Mouse (Mus musculus) frontal cortex, postnatal 14 days (tissue): ENCODE measurements around the gene Cplane1.
"Not testable (repeated sequence)": the region's sequence is repeated elsewhere in the genome, so short reads cannot be mapped to it uniquely, and the experiment has no call there.

ENCODE experiments used
- DNase-seq, 2 experiments: peaks; one replicate each; pipeline ENCODE4 v3.0.0; 2022; ENCODE audit warnings: low spot score in 2 of 2

Cplane1 gene

DNA sequence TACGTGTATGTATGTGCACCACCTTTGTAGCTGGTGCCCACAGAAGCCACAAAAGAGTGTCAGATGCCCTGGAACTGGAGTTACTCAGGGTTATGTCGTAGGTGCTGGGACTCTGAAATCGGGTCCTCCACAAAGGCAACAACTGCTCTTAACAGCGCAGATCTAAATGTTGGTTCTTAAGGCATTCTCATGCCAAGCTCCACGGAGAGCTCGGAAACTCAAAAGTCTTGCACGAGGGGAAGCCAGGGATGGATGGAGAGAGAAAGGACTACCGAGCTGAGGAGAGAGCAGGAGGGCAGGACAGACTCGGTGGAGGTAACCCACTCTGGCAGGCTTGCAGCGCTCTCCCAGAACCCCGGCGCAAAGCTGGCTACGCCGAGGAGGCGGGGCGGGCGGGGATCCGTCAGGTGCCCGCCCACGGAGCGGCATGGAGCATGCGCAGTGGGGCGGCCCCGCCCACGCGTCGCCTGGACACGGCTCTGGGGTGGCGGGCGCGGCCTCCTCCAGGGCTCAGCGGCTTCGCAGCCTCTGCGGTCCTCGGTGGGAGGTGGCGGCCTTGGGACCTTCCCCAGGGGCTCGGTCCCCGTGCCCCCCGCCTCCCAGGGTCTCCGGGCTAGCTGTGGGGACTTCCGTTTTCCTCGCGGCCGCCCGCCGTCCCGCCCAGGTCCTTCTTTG lies at the start of gene Cplane1:
Gene Cplane1, plus strand, starts transcription at position 516 of the 675 bp plus-strand sequence.
- peak; percentile 76 to 86 for DNase-seq

- DNase-seq: no peak
Measured at GRCm38 (mm10) chr15:8129281-8129680, 39.6 kb upstream of the Cplane1 start.

- no peak for DNase-seq
Measured at GRCm38 (mm10) chr15:8131268-8131667, 37.6 kb upstream of the Cplane1 start.

DNA sequence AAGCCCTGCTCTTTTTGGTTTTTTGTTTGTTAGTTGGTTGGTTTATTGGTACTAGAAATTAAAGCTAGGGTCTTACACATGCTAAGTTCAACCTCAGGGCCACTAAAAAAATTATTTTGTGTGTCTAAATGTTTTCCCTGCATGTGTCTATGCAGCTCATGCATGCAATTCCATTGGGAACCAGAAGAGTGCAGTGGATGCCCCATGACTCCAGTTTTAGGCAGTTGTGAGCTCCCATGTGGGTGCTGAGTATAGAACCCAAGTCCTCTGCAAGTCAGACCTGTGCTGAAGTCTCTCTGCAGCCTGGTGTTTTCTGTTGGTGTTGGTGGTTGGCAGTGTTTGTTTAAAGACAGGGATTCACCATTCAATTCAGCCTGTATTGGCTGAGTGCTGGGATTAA lies 37.1 kb upstream of the Cplane1 start:
- DNase-seq: no peak

DNA sequence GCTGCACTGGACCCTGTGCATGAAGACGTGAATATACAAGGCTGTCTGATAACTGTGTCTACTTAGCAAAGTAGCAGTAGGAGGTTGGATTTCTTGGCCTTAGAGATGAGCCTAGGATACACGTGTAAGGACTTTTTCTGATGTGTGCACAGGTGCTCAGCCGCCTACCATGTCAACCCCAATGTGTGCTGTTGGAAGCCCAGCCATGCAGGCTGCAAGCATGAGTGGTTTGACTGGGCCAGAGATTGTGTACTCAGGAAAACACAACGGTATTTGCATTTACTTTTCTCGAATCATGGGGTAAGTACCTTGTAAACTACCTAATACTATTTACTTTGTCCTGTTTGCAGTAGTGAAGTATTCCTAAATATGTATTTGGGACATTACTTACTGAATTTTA lies 33.3 kb upstream of the Cplane1 start:
- DNase-seq: no peak

DNA sequence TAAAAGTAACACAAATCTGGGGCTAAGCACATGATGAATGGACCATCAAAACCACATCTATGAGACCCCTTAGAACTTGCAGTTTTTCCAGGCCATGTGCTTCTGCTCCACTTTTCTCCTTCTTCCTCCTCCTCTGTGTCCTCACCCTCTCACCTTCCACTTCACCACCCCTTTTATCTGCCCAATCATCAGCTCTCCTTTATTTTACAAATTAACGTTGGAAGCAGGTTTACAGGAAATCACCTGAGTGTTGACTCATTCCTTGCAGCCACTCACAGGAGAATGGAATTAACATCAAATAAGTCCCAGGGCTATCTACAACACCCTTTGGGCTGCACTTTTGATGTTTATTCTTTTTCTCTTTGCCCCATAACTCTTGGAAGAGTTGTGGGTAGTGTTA lies 7.1 kb upstream of the Cplane1 start:
- no peak for DNase-seq

DNA sequence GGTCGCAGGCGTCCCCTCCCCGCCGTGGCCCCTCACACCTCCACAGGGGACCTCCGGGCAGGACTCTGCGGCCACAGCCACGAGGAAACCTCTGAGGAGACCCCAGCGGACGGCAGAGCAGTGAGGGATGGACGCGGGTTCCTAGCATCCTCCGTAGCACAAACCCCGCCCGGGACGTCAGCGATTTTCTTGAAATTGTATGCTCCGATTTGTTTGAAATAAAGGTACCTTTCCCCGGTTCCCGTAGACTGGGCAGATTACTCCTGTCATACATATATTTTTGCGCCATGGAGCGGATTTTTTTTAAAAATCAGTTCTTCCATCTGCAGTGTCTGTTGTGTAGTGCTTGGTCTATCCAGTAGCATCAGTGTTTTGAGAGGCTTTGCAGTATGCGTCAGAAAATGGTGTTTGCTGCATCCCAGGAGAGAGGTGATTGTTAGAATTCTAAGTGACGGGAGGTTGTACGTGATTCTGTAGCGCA lies 400 bp downstream of the Cplane1 start:
- DNase-seq: peak in 1 of 2 experiments; percentile 47

- no peak for DNase-seq
Measured at GRCm38 (mm10) chr15:8189563-8189962, 20.7 kb downstream of the Cplane1 start.

DNA sequence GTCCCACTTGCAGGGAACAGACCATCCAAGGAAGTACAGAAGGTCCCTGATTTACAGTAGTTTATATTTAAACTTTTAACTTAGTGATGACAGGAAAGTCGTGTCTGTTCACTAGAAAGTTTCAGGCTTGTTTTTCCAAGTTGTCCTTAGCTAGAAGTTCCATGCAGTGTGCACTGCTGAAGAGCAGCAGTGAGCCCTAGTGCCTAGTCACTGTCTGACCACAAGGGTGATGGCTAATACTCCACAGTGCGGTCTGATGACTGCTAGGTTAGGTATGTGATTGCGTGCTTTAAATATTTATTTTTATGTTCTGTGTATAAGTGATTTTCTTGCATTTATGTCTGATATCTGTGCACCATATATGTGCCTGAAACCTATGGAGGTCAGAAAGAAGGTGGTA lies 21.5 kb downstream of the Cplane1 start:
- no peak for DNase-seq

DNA sequence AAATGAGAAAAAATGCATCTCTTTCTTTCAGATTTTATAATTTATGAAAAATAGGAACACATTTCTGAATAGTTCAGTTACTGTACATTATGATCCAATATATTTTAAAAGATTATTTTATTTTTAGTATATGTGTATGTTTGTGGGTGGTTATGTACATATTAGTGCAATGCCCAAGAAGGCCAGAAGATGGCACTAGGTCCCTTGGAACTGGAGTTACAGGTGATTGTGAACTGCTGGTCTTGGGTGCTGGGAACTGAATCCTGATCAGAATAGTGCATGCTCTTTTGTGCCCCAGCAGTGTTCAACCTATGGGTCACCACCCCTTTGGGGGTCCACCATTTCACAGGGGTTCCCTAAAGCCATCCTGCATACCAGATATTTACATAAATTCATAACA lies 31.4 kb downstream of the Cplane1 start:
- DNase-seq: no peak

DNA sequence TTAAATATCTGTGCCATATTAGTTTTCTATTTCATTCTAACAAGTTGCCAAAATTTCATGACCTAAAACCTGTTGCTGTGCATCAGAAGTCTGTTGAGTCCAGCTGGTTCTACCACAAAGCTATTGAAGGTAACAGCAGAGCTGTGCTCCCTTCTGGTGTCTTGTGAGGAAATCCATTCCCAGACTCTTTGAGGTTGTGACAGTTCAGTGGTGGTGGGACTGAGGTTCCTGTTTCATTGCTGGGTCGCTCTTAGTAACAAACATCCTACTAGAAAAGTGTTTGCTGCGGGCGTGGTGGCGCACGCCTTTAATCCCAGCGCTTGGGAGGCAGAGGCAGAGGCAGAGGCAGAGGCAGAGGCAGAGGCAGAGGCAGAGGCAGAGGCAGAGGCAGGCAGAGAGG lies 39.5 kb downstream of the Cplane1 start:
- no peak for DNase-seq

DNA sequence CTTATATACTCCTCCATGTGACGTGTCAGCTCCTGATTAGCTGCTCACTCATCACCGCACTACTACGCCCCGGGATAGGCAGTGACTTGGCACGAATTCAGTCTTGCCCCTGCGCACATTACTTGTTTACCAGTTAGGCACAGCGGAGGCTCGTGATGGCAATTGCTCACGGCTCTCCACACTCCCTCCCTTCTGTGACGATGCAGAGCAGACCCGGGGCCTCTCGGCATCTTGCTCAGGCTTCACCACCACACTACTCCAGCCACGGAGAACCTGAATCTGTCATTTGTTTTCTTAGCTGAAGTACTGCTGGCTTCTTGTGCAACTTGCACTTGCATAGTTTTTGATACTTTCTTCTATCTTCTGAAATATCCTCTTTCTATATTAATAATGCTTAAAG lies 45.9 kb downstream of the Cplane1 start:
- no peak for DNase-seq

DNA sequence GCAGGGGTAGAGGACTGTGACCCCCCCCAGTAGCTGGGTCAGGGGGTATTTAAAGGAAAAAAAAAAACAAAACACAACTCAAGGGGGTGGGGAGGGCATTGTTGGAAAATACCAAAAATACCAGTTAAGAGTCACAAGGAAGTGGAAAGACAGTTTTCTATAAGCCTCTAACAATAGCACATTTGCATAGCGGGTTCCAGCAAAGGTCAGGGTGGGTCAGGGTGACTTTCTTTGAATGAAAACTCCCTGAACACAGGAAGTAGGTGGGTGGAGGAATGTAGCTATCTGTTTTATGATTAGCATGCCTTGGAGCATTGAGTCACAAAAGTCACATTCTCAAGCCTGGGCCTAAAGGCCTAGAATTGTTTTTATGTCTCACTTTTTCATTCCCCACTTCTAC lies 65.3 kb downstream of the Cplane1 start:
- not testable (repeated sequence) for DNase-seq

- DNase-seq: no peak
Measured at GRCm38 (mm10) chr15:8265946-8266345, 97.0 kb downstream of the Cplane1 start.

DNA sequence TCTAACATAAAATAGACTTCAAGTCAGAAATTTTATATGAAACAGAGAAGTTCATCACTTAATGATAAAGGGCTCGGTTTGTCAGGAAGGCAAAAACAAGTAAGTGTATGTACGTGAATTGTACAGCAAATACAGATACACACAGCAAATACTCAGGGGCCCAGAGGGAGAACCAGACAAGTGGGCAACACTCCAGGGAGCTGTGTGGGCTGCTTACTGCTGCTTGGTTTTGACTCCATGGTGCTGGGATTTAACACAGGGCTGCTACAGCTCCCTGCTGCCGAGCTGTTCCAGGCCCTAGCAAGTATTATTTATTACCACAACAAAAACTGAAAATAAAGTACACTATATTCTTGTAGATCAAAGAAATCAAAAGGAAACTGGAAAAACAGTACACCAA lies 98.3 kb downstream of the Cplane1 start:
- DNase-seq: no peak

GRCm38 (mm10) chr15:8268231-8268630 lies 99.3 kb downstream of the Cplane1 start:
- no peak for DNase-seq

- DNase-seq: no peak
Measured at GRCm38 (mm10) chr15:8271952-8272351, 103.0 kb downstream of the Cplane1 start.

GRCm38 (mm10) chr15:8277916-8278315 lies 109.0 kb downstream of the Cplane1 start:
- DNase-seq: not testable (repeated sequence)

- DNase-seq: no peak
Measured at GRCm38 (mm10) chr15:8279320-8279779, 110.4 kb downstream of the Cplane1 start.

- no peak for DNase-seq
Measured at GRCm38 (mm10) chr15:8279929-8280610, 111.2 kb downstream of the Cplane1 start.

DNA sequence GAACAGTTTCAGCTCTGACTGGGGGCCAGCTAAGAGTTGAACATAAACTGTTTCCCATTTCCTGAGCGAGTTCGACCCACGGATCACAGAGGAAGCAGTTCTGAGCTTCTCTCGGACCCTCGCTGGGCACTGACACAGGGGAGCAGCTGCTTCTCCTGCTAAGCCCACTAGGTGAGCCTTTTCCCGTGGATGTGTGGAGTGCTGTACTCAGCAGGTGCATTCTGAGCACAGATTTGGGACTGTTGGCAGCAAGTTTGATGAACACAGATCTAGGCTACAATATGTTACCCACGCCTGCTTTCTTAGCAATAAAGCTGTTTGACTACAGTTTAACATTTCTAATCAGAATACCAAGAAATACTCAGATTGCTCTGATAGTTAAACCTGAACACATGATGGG lies 112.8 kb downstream of the Cplane1 start:
- no peak for DNase-seq

GRCm38 (mm10) chr15:8282155-8282554 lies 113.2 kb downstream of the Cplane1 start:
- no peak for DNase-seq

DNA sequence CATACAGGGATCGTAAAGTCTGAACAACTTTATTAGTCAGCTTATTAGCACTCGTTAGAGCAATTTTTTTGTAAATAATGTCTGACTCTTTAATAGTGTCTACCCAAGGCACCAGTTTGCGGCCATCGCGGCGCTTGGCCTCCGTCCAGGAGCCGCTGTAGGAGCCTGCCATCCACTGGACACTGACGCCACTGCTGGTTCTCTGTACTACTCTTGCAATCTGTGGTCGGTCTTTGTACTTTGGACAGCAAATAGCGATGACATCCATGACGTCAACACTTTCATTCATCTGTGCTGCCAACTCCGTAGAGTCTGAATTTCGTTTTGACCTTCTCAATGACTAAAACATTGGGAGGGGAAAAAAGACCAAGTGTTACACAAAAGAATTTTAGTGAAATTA lies 122.3 kb downstream of the Cplane1 start:
- DNase-seq: no peak
